Mouse (Mus musculus): Measurements from ENCODE around the gene Scnn1b. TPM values are rescaled to one million over a fixed set of nuclear protein-coding genes. Genes with fewer than 3 reads are reported as not detected.

Gene Scnn1b
- total RNA-seq, 1 experiment from 2014 or later, result not detected

GRCm38 (mm10) chr7:121913944-121914343, 49.1 kb downstream of the Scnn1b start:
- DNase-seq, result no peak

GRCm38 (mm10) chr7:121924361-121924760, 59.5 kb downstream of the Scnn1b start:
- DNase-seq, result no peak

- no peak for DNase-seq
Observed at GRCm38 (mm10) chr7:121927882-121928281, 63.0 kb downstream of the Scnn1b start.

- no peak for DNase-seq
Observed at GRCm38 (mm10) chr7:121931246-121931645, 66.4 kb downstream of the Scnn1b start.

GRCm38 (mm10) chr7:121933675-121934074, 68.8 kb downstream of the Scnn1b start:
- no peak for DNase-seq

- no peak for DNase-seq
Observed at GRCm38 (mm10) chr7:121934346-121934745, 69.5 kb downstream of the Scnn1b start.

GRCm38 (mm10) chr7:121935906-121936794, 71.3 kb downstream of the Scnn1b start:
- DNase-seq, result no peak

- DNase-seq, result no peak
Observed at GRCm38 (mm10) chr7:121936861-121937630, 72.2 kb downstream of the Scnn1b start.

- no peak for DNase-seq
Observed at GRCm38 (mm10) chr7:121938124-121938891, 73.5 kb downstream of the Scnn1b start.

GRCm38 (mm10) chr7:121939244-121939643, 74.4 kb downstream of the Scnn1b start:
- no peak for DNase-seq

- no peak for DNase-seq
Observed at GRCm38 (mm10) chr7:121939729-121940128, 74.9 kb downstream of the Scnn1b start.

GRCm38 (mm10) chr7:121941016-121941415, 76.2 kb downstream of the Scnn1b start:
- no peak for DNase-seq

- no peak for DNase-seq
Observed at GRCm38 (mm10) chr7:121941640-121942039, 76.8 kb downstream of the Scnn1b start.

- no peak for DNase-seq
Observed at GRCm38 (mm10) chr7:121942371-121942770, 77.5 kb downstream of the Scnn1b start.

- DNase-seq, result no peak
Observed at GRCm38 (mm10) chr7:121946196-121946595, 81.4 kb downstream of the Scnn1b start.

GRCm38 (mm10) chr7:121947513-121947912, 82.7 kb downstream of the Scnn1b start:
- no peak for DNase-seq

- DNase-seq, result no peak
Observed at GRCm38 (mm10) chr7:121954891-121955669, 90.2 kb downstream of the Scnn1b start.

GRCm38 (mm10) chr7:121955802-121956201, 91.0 kb downstream of the Scnn1b start:
- DNase-seq, result no peak

GRCm38 (mm10) chr7:121961913-121962570, 97.2 kb downstream of the Scnn1b start:
- DNase-seq, result no peak

- no peak for DNase-seq
Observed at GRCm38 (mm10) chr7:121962571-121962959, 97.7 kb downstream of the Scnn1b start.

- DNase-seq, result no peak
Observed at GRCm38 (mm10) chr7:121963883-121964398, 99.1 kb downstream of the Scnn1b start.

Data from adrenal gland, postnatal 25 days (tissue).